Mouse (Mus musculus): ENCODE data around the gene 0610010K14Rik.

0610010K14Rik gene

GRCm38 (mm10) chr11:70237457-70238167, at the start of gene 0610010K14Rik:
Gene 0610010K14Rik (minus strand): TSS chr11:70237914.
- DNase-seq (ENCODE audit: low spot score in 2 of 2) = peak; percentile 98 to 99

GRCm38 (mm10) chr11:70285686-70286085, 48.0 kb upstream of the 0610010K14Rik start:
- DNase-seq (ENCODE audit: low spot score in 2 of 2) = no peak

GRCm38 (mm10) chr11:70284757-70285156, 47.0 kb upstream of the 0610010K14Rik start:
- DNase-seq (ENCODE audit: low spot score in 2 of 2) = no peak

GRCm38 (mm10) chr11:70283666-70284065, 46.0 kb upstream of the 0610010K14Rik start:
- no peak for DNase-seq (ENCODE audit: low spot score in 2 of 2)

GRCm38 (mm10) chr11:70280441-70280840, 42.7 kb upstream of the 0610010K14Rik start:
- peak; percentile 41 to 49 for DNase-seq (ENCODE audit: low spot score in 2 of 2)

- DNase-seq (ENCODE audit: low spot score in 2 of 2) = no peak
Observed at GRCm38 (mm10) chr11:70278961-70279360, 41.2 kb upstream of the 0610010K14Rik start.

GRCm38 (mm10) chr11:70271641-70272040, 33.9 kb upstream of the 0610010K14Rik start:
- DNase-seq (ENCODE audit: low spot score in 2 of 2) = no peak

GRCm38 (mm10) chr11:70266405-70266804, 28.7 kb upstream of the 0610010K14Rik start:
- DNase-seq (ENCODE audit: low spot score in 2 of 2) = no peak

- no peak for DNase-seq (ENCODE audit: low spot score in 2 of 2)
Observed at GRCm38 (mm10) chr11:70265819-70266218, 28.1 kb upstream of the 0610010K14Rik start.

- no peak for DNase-seq (ENCODE audit: low spot score in 2 of 2)
Observed at GRCm38 (mm10) chr11:70265252-70265651, 27.5 kb upstream of the 0610010K14Rik start.

- DNase-seq (ENCODE audit: low spot score in 2 of 2) = no peak
Observed at GRCm38 (mm10) chr11:70259035-70259434, 21.3 kb upstream of the 0610010K14Rik start.

- no peak for DNase-seq (ENCODE audit: low spot score in 2 of 2)
Observed at GRCm38 (mm10) chr11:70254931-70255531, 17.3 kb upstream of the 0610010K14Rik start, which contains the start of gene Alox12. Gene Alox12 (minus strand): TSS chr11:70255353.

- DNase-seq (ENCODE audit: low spot score in 2 of 2) = no peak
Observed at GRCm38 (mm10) chr11:70254337-70254736, 16.6 kb upstream of the 0610010K14Rik start.

- no peak for DNase-seq (ENCODE audit: low spot score in 2 of 2)
Observed at GRCm38 (mm10) chr11:70251853-70252252, 14.1 kb upstream of the 0610010K14Rik start.

GRCm38 (mm10) chr11:70250150-70250549, 12.4 kb upstream of the 0610010K14Rik start:
- no peak for DNase-seq (ENCODE audit: low spot score in 2 of 2)

- peak in 1 of 2 experiments; percentile 60 for DNase-seq (ENCODE audit: low spot score in 2 of 2)
Observed at GRCm38 (mm10) chr11:70247136-70247845, 9.6 kb upstream of the 0610010K14Rik start.

GRCm38 (mm10) chr11:70242591-70242990, 4.9 kb upstream of the 0610010K14Rik start:
- DNase-seq (ENCODE audit: low spot score in 2 of 2) = no peak

GRCm38 (mm10) chr11:70239541-70240279, 2.0 kb upstream of the 0610010K14Rik start, which contains the start of the genes Gm21988 and Rnasek:
Gene Gm21988 (minus strand): TSS chr11:70239830.
Gene Rnasek (minus strand): TSS chr11:70239842.
- DNase-seq (ENCODE audit: low spot score in 2 of 2) = peak; percentile 85 to 93

GRCm38 (mm10) chr11:70238591-70239440, 1.1 kb upstream of the 0610010K14Rik start:
- DNase-seq (ENCODE audit: low spot score in 2 of 2) = peak in 1 of 2 experiments; percentile 61

GRCm38 (mm10) chr11:70236717-70237116, 997 bp downstream of the 0610010K14Rik start:
- DNase-seq (ENCODE audit: low spot score in 2 of 2) = peak in 1 of 2 experiments; percentile 50
